16 mouse cellular contexts compared by ENCODE assay signal in the genomic region with DNA sequence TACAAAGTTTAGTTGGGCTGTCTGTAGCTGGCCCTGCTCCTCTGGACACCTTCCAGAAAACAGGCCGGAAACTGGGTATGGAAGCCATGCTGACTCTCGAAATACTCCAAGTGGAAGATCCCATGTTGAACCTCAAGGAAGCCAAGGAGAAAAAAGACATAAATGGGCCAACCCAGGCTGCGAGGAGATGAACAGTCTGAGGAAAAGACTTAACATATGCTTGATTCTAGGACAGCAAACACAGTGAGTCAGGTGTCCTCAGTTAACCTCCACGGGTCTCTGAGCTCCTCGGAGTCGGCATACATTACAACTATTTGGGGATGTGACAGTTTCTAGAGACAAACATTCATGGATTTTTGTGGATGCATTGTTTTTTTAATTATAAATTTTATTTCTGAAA.
DNase-seq lines count a peak whose midpoint lies in the region.
"Had no signal": no experiment of that assay in that cellular context is flagged by ENCODE, and none has a peak within 500 bp of the region (broad histone marks: within the 10 kb centered on the region; RNA-seq: fewer than 3 reads in every experiment).

No protein-coding gene starts in this region.

- DNase-seq in cerebellum, postnatal 14 days = peak; percentile 10 to 20
- no peak for DNase-seq in cerebellum, adult 9-10 months
- DNase-seq in left cerebral cortex, postnatal 14 days (ENCODE audit: low spot score in 2 of 2) = peak; percentile 17 to 28
- DNase-seq in left cerebral cortex, adult 11 months (ENCODE audit: low spot score) = no peak
- DNase-seq in right cerebral cortex, postnatal 36 days (ENCODE audit: low spot score in 2 of 2) = peak; percentile 8 to 18
- DNase-seq in right cerebral cortex, postnatal 25 days = no peak
- no peak for DNase-seq in gastrocnemius, postnatal 25 days
- DNase-seq: adrenal gland, postnatal 10 days; adrenal gland, postnatal 36 days; B cell, adult 2 months; cerebellum, adult 11 months; cerebellum, adult 2 months; cerebellum, postnatal 36 days; embryo, embryonic 11 days; gastrocnemius, postnatal 10 days; heart, adult 11 months had no signal

- intact Hi-C loops in left cerebral cortex, postnatal 14 days (cut with DNase I) = no loop called here

Comparison
In these comparisons a context has a peak if more than half of its experiments do, and no peak if none do; other contexts are left out.
1. DNase-seq: peak in cerebellum, postnatal 14 days (2 of 2), left cerebral cortex, postnatal 14 days (2 of 2) and right cerebral cortex, postnatal 36 days (2 of 2); none in cerebellum, adult 9-10 months (single experiment), left cerebral cortex, adult 11 months (single experiment), right cerebral cortex, postnatal 25 days (single experiment) and gastrocnemius, postnatal 25 days (single experiment).